Mouse (Mus musculus) cerebellum, postnatal 4 days (tissue): ENCODE results near the gene Mthfd1.

Experiments used
- DNase-seq, 2 experiments: peaks; one replicate each; pipeline ENCODE4 v3.0.0; 2022; ENCODE audit warnings: low spot score in 2 of 2, mixed read lengths in 1 of 2

Mthfd1 gene

DNA sequence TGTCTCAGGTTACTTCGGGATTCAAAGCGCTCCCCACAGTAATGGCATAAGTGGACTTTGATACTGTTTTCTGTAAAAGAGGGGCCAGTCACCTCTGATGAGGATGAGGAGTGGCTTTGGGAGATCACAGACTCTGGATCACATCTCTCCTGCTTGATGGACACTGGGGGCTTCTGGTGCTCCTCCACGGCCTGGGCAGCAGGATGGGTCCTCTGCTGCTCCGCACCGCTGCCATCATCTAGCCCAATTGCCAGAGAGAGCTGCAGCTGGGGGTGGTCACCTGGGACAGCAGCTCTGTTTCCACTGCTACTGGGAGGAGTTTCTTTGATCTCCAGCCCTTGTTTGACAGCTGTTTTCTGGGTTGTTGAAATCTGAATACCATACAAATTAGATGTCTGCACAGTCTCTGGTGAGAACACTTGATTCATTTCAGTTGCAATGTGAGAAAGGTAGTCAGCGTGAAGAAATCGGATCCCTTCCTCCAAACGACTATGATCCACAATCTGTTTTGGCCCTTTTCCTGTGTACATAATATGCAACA is 94.7 kb downstream of the Mthfd1 start:
- no peak for DNase-seq

DNA sequence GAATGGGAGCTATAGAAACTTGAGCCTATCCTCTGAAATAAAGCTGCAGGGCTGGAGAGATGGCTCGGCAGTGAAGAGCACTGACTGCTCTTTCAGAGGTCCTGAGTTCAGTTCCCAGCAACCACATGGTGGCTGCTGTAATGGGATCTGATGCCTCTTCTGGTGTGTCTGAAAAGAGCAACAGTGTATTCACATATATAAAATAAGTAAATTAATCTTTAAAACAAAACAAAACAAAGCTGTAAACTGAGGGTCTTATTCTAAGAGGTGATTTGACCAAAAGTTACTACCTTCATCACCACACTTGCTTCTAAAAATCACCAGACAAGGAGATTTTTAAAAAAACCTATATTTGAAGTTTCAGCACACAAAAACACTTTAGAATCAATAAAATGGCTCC is 105.8 kb downstream of the Mthfd1 start:
- DNase-seq = no peak

DNA sequence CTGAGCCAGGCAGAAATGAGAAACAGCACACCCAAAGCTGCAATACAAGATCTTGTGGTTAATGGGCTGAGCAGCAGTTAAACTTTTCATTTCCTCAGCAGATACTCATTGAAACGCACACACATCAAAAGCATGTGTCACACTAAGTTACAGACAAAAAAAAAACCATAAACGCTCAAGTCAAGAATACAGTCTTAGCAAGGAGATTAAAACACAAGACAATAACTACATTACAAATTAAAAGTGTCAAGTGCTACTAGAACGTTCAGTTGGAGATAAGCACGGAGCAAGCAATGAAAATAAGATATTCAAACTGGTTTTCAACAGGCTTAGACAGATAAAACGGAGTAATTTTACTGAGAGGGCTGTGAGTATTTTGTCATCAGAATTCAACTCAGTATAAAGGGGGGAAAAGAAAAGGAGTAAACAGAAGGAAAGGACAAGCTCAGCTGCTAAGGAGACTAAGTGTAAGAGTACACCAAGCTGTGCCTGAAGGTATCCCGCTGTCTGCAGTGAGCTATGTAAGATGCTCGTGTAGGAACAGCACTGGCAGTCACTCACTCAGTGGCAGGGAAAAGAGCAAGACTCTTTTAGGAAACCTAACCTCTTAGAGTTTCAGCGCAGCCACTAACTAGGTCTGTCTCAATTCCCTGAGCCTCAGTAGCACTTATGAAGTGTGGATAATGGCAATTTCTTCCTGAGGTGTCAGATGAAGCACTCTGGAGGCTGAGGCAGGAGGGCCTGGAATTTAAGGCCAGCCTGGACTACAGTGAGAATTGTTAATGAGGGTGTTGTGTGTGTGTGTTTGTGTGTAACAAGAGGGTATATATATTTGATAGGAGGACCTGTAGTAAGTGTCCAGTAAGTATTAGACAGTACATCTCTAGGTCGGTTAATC is 106.6 kb downstream of the Mthfd1 start:
- no peak for DNase-seq

DNA sequence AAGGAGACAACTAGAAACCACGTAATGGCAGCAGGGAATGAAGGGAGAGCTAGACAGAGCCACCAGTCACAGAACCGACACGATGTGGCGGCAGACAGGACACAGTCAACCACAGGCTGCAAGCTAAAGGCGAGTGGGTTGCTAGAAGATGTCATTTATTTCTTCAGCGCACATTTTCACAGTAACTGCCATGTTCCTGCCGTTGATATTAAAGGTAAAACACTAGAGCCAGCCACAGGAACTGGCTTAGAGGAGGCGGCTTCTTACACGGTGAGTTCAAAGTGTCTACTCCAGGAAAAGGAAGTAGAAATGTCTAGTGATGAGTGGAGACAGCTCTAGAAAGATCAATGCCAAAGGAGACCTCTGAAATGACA is 107.2 kb downstream of the Mthfd1 start:
- no peak for DNase-seq

DNA sequence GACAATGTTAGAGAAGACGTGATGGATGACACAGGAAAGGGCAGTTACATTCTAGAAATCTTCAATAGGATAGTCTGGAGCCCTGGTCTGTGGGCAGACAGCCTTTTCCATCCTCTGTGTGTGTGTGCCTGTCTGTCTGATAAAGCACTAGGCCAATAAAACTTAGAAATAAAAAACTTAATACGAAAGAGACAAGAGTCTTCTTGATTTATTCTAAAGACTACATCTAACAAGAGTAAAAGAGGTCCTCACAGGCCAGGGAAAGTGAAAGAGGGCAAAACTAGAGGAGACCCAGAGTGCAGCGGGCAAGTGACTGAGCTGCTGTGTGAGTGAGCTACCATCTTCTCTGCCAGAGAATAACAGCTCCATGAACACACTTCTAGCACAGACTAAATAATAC is 111.2 kb downstream of the Mthfd1 start:
- no peak for DNase-seq

DNA sequence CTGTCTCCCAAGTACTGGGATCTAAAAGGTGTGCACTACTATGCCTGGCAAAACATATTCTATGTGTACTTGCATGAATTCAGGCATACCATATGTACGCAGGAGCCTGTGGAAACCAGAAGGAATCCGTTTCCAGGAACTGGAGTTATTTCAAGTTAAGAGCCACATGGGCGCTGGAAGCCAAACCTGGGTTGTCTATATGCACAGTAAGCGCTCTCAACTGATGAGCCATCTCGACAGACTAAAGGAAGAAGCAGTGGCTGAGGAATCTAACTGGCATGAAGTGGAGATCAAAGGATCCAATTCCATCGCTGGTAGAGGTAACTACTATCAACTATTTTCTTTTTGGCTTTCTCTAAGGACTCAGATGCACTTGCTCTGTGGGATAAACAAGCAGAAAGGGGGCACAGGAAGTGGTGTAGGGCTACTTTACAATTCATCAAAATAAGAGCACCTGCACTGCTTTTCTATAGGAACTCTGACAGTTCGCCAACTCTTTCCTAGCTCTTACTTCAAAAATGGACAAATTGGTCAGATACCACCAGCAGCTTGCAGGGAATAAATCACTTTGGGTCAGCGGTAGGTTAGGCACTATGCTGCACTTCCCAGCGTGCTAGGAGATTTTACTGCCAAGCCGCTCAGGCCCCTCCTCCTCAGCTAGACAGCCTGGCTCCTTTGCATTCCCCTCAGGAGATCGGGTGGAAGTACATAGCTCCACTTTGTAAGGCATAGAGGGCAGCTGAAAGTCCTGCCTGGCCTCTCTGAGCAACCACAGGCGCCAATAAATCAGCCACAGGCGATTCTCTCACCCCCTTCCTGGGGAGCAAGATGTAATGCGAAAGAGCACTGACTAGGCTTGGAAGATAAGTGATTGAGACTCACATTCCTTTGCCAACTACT is 112.2 kb downstream of the Mthfd1 start:
- no peak for DNase-seq

DNA sequence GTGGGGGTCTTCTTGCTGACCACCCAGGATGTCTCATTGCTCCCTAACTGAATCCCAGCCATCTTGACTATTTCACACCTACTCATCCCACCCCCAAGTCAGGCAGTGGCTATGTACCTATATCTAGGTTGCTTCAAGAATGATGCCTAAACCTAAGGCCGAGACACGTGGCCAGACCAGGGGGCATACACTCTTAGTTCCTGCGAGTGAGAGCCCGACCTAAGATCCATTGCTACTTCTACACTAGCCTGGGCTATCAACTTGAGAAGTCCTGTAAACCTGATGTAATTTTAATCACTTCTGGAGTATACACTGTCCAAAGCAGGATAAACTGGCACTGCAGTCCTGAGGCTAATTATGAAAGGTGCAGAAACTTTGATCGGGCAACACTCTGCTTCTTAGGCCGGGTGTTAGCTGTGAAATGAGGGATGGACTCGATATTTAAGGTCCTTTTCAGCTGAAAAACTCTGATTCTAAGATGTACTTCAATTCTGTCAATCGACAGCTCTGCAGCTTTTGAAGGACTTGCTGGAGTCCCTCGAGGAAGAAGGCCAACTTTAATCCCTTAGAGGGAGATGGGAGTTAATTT is 113.2 kb downstream of the Mthfd1 start:
- DNase-seq = no peak

DNA sequence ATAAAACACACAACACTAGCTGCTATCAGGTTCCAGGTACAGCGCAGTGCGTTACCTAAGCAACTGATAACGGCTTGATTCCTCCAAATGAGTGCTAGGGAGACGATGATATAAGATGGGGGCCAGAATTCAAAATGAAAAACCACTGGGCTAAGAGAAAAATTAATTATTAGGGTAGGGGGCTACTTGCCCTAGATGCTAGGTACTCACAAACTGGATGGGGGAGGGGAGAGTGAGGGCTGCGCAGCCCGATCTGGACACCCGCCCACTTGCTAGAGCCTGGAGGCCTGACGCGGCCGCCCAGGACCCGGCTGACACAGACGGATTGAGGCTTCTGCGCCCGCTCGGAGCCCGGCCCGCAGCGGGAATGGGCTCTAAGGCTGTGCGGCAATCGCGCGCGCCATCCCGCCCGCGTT is 113.7 kb downstream of the Mthfd1 start:
- peak; percentile 36 to 72 for DNase-seq
